Mouse (Mus musculus): ENCODE measurements at regions not wholly inside any gene's neighbourhood (a gene's known extent, or its start where the extent isn't known, plus 50 kb on each side); places are given as distances from the start of the nearest gene placed in this dataset.
A peak's percentile ranks its signal among the peaks of the same experiment; 100 is the strongest.

DNA sequence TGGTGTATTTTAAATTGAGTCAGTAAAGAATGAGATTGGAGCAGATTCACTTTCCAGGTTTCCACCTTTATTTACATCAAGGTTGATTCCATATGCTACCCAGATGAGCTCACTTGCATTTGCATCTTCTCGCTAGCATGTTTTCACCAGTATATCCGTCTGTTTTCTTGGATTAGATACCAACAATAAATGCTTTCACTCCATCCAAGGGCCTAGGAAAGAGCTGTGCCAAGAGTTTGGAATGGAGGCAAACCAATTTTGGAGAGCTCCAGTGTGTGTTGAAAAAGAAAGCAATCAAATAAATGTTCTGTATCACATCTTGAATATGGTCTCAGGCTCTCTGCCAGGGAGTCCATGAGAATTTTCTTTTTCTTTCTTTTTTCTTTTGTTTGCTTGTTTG lies 72.6 kb upstream of the Raph1 start:
- Histone ChIP-seq H3K4me3 (replicated peaks) (no peak overlapping the region), H3K27me3 (replicated peaks) (no peaks in the 10 kb centered on the region), H3K36me3 (replicated peaks; ENCODE audit: low read length) (no peaks in the 10 kb centered on the region), H3K9me3 (no peaks in the 10 kb centered on the region), H3K4me1 (peaks cover 18% of the 10 kb centered on the region)
- no peak for TF ChIP-seq GATA1 (IDR thresholded peaks at IDR 0.05; ENCODE audit: borderline replicate concordance, low read length)
- TF ChIP-seq FLI1 (IDR thresholded peaks at IDR 0.05; ENCODE audit: low read length), result no peak

- H3K4me3 ChIP-seq (replicated peaks), result no peak overlapping the region
- no peaks in the 10 kb centered on the region for H3K27me3 ChIP-seq (replicated peaks)
- H3K36me3 ChIP-seq (replicated peaks; ENCODE audit: low read length), result no peaks in the 10 kb centered on the region
- TF ChIP-seq GATA1 (IDR thresholded peaks at IDR 0.05; ENCODE audit: borderline replicate concordance, low read length) (no peak), FLI1 (IDR thresholded peaks at IDR 0.05; ENCODE audit: low read length) (no peak)
- no peaks in the 10 kb centered on the region for H3K9me3 ChIP-seq
- peaks cover 18% of the 10 kb centered on the region for H3K4me1 ChIP-seq
Measured at GRCm38 (mm10) chr1:60639059-60639458, 72.2 kb upstream of the Raph1 start.

- Histone ChIP-seq H3K4me1 (peaks cover 7% of the 10 kb centered on the region), H3K9me3 (no peaks in the 10 kb centered on the region), H3K4me3 (replicated peaks) (no peak overlapping the region), H3K36me3 (replicated peaks; ENCODE audit: low read length) (no peaks in the 10 kb centered on the region), H3K27me3 (replicated peaks) (no peaks in the 10 kb centered on the region)
- no peak for TF ChIP-seq GATA1 (IDR thresholded peaks at IDR 0.05; ENCODE audit: borderline replicate concordance, low read length)
- TF ChIP-seq FLI1 (IDR thresholded peaks at IDR 0.05; ENCODE audit: low read length), result no peak
Measured at GRCm38 (mm10) chr1:60636802-60637452, 70.0 kb upstream of the Raph1 start.

DNA sequence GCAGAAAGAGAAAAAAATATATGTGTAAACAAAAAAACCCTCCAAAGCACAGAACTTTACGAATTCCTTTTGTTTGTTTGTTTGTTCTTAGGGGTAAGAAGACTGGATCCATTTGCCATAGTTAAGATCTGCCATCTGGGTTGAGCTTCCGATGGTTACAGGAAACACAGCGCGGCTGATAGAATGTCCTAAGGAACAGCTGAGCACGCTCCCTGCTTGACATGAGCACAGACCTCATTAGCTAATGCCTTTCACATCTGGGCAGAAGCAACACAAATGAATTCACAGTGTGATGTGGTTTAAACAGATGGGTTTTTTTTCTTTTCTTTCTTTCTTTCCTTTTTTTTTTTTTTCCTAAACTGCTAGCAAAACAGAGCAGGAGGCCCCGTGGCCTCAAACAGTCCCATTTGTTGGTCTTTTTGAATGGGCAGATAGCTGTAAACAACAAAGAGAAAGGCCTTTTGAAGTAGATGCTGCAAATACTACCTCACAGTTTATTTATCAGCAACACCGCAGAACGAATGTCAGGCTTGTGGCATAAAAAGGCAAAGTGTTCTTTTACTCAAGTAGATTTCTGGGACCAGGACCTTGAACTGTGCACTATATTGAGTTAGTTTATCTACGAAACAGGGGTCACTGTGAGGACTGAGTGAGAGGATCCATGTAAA lies 61.0 kb upstream of the Raph1 start:
- TF ChIP-seq FLI1 (IDR thresholded peaks at IDR 0.05; ENCODE audit: low read length) (no peak), GATA1 (IDR thresholded peaks at IDR 0.05; ENCODE audit: borderline replicate concordance, low read length) (no peak)
- H3K4me1 ChIP-seq, result peaks cover 18% of the 10 kb centered on the region
- no peaks in the 10 kb centered on the region for H3K9me3 ChIP-seq
- H3K27me3 ChIP-seq (replicated peaks), result no peaks in the 10 kb centered on the region
- H3K4me3 ChIP-seq (replicated peaks), result peak overlapping the region; percentile 15
- no peaks in the 10 kb centered on the region for H3K36me3 ChIP-seq (replicated peaks; ENCODE audit: low read length)

DNA sequence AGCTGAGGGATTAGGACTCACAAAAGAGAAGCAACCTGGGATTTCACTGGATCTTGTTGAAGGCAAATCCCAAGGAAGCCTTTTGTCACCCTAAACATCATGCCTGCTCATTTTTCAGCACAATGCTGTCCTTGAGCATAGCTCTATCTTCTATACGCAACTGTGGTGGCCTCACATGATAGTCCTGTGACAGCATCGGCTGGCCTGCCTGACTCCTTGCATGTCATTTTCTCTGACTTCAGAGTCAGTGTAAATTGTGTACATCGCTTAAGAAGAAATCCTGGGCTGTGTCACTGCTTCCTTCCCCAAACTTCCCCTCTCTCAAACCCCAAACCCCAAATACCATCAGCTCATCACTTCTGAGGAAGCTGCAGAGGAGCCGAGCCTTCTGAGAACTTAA lies 60.5 kb upstream of the Raph1 start:
- TF ChIP-seq FLI1 (IDR thresholded peaks at IDR 0.05; ENCODE audit: low read length), result no peak
- no peak for TF ChIP-seq GATA1 (IDR thresholded peaks at IDR 0.05; ENCODE audit: borderline replicate concordance, low read length)
- no peaks in the 10 kb centered on the region for H3K27me3 ChIP-seq (replicated peaks)
- H3K4me1 ChIP-seq, result peaks cover 18% of the 10 kb centered on the region
- H3K4me3 ChIP-seq (replicated peaks), result peak overlapping the region; percentile 71
- H3K36me3 ChIP-seq (replicated peaks; ENCODE audit: low read length), result no peaks in the 10 kb centered on the region
- H3K9me3 ChIP-seq, result no peaks in the 10 kb centered on the region

GRCm38 (mm10) chr1:60625698-60626486 lies 59.0 kb upstream of the Raph1 start:
- Histone ChIP-seq H3K9me3 (no peaks in the 10 kb centered on the region), H3K4me1 (peaks cover 18% of the 10 kb centered on the region), H3K27me3 (replicated peaks) (no peaks in the 10 kb centered on the region), H3K4me3 (replicated peaks) (no peak overlapping the region), H3K36me3 (replicated peaks; ENCODE audit: low read length) (no peaks in the 10 kb centered on the region)
- no peak for TF ChIP-seq FLI1 (IDR thresholded peaks at IDR 0.05; ENCODE audit: low read length)
- no peak for TF ChIP-seq GATA1 (IDR thresholded peaks at IDR 0.05; ENCODE audit: borderline replicate concordance, low read length)

GRCm38 (mm10) chr1:60624231-60624630 lies 57.3 kb upstream of the Raph1 start:
- no peaks in the 10 kb centered on the region for H3K27me3 ChIP-seq (replicated peaks)
- no peak overlapping the region for H3K4me3 ChIP-seq (replicated peaks)
- H3K4me1 ChIP-seq, result peaks cover 18% of the 10 kb centered on the region
- no peaks in the 10 kb centered on the region for H3K36me3 ChIP-seq (replicated peaks; ENCODE audit: low read length)
- H3K9me3 ChIP-seq, result no peaks in the 10 kb centered on the region
- TF ChIP-seq GATA1 (IDR thresholded peaks at IDR 0.05; ENCODE audit: borderline replicate concordance, low read length) (no peak), FLI1 (IDR thresholded peaks at IDR 0.05; ENCODE audit: low read length) (no peak)

DNA sequence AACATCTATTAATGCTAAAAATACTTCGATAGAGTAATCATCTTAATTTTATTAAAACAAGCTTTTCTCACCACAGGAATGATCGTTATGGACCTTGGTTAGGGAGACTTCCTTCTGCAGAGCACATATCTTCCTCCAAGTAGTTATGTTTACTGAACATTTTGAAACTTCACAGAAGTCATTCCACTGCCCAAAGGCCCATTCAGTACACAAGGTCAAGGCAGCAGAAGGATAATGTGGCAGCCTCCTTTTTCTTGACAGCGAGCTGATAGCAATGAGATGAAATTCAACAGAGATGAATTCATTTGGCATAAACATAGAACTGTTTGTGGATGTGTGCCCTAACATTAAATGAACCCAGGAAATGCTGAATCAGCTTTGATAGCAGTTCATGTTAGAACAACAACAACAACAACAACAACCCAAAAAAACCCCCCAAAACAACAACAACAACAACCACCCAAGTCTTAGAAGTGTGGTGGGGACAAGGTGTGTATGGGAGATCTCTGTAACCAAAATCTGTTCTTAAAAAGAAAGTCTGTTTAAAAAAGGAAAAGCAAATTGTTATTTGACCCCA lies 56.6 kb upstream of the Raph1 start:
- Histone ChIP-seq H3K27me3 (replicated peaks) (no peaks in the 10 kb centered on the region), H3K9me3 (no peaks in the 10 kb centered on the region), H3K36me3 (replicated peaks; ENCODE audit: low read length) (no peaks in the 10 kb centered on the region), H3K4me1 (peaks cover 17% of the 10 kb centered on the region), H3K4me3 (replicated peaks) (no peak overlapping the region)
- no peak for TF ChIP-seq GATA1 (IDR thresholded peaks at IDR 0.05; ENCODE audit: borderline replicate concordance, low read length)
- no peak for TF ChIP-seq FLI1 (IDR thresholded peaks at IDR 0.05; ENCODE audit: low read length)

DNA sequence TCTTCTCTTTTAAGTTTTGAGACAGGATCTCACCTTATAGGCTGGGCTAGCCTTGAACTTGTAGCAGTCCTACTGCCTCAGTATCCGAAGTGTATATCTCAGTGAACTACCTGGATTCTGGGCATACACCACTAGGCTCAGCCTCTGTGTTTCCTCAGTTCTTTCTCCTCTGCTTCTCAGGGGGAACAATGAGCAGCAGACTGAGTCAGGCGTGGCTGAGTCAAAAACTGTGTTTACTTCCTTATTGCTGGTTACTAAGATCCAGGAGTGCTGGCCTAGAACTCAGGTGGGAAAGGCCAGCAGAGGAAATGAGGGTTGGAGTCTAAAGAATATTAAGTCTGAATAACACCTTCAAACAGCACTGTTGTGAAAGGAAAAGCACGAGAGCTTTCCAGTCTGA lies 54.9 kb upstream of the Raph1 start:
- Histone ChIP-seq H3K4me1 (no peaks in the 10 kb centered on the region), H3K9me3 (no peaks in the 10 kb centered on the region), H3K4me3 (replicated peaks) (no peak overlapping the region), H3K36me3 (replicated peaks; ENCODE audit: low read length) (no peaks in the 10 kb centered on the region), H3K27me3 (replicated peaks) (no peaks in the 10 kb centered on the region)
- TF ChIP-seq GATA1 (IDR thresholded peaks at IDR 0.05; ENCODE audit: borderline replicate concordance, low read length) (no peak), FLI1 (IDR thresholded peaks at IDR 0.05; ENCODE audit: low read length) (no peak)

Data from megakaryocyte, embryonic 14.5 days (primary cell).